Mouse (Mus musculus) hindbrain, postnatal 0 days (tissue): Measurements from ENCODE around the gene Il22ra2. TPM values are rescaled to one million over a fixed set of nuclear protein-coding genes. Genes with fewer than 3 reads are reported as not detected.
"Not testable (repeated sequence)": the region's sequence is repeated elsewhere in the genome, so short reads cannot be mapped to it uniquely, and the experiment has no call there.

ENCODE experiments used
- ATAC-seq: fragments of 200-750 bp; cut with Nextera tagmentation; 2 replicates; pipeline ENCODE4 v1.8.0; 2017; ENCODE audit warnings: mild to moderate bottlenecking, moderate TSS enrichment, moderate library complexity
- DNase-seq: peaks from one replicate; pipeline ENCODE4 v3.0.0-alpha.2; 2015; ENCODE audit warnings: low spot score
- H3K27ac ChIP-seq: fragments of 300-500 bp; sonication (generic); 2 replicates; pipeline ENCODE4 v1.5.1; 2014; ENCODE audit warnings: mild to moderate bottlenecking
- H3K27me3 ChIP-seq: fragments of 300-500 bp; sonication (generic); 2 replicates; pipeline ENCODE4 v1.6.1; 2014; ENCODE audit warnings: low read length, mixed read lengths; ENCODE audit not compliant: insufficient read depth
- H3K36me3 ChIP-seq: fragments of 300-500 bp; sonication (generic); 2 replicates; pipeline ENCODE4 v1.6.1; 2014; ENCODE audit warnings: low read length, mixed read lengths; ENCODE audit not compliant: insufficient read depth
- H3K4me1 ChIP-seq: fragments of 300-500 bp; sonication (generic); 2 replicates; pipeline ENCODE4 v1.6.1; 2014; ENCODE audit warnings: antibody characterized with exemption, low read length, mixed read lengths; ENCODE audit not compliant: insufficient read depth
- H3K4me2 ChIP-seq: fragments of 300-500 bp; sonication (generic); 2 replicates; pipeline ENCODE4 v1.6.1; 2014; ENCODE audit warnings: low read depth, mild to moderate bottlenecking, low read length, moderate library complexity, mixed read lengths
- H3K4me3 ChIP-seq: fragments of 300-500 bp; sonication (generic); 2 replicates; pipeline ENCODE4 v1.5.1; 2014; ENCODE audit warnings: low read length
- H3K9ac ChIP-seq: fragments of 300-500 bp; sonication (generic); replicated peaks from 2 replicates; pipeline ENCODE4 v1.6.1; 2014; ENCODE audit warnings: mild to moderate bottlenecking, low read length, moderate library complexity, mixed read lengths
- H3K9me3 ChIP-seq: fragments of 300-500 bp; sonication (generic); 2 replicates; pipeline ENCODE4 v1.6.1; 2016; ENCODE audit warnings: low read length, mixed read lengths
- CTCF ChIP-seq: IDR thresholded peaks from 2 replicates; pipeline ENCODE4 v1.5.1; 2016; ENCODE audit warnings: antibody characterized with exemption, control low read depth, low read depth
- WGBS: fragments of 180-500 bp; shearing (Covaris S2); extraction: QIAGEN DNeasy Blood & Tissue Kit; methylation state at CpG from one replicate; pipeline ENCODE4 v1.1.7; 2014; 5-methylcytosine and 5-hydroxymethylcytosine counted together
- polyA plus RNA-seq: library from polyadenylated mRNA; unstranded; fragments of >200 nt; fragmentation: Nextera tagmentation; extraction: Ambion mirVana; gene quantifications from 2 replicates; pipeline ENCODE4 v1.2.1, GENCODE M21; 2015
- total RNA-seq: library from RNA; depleted of rRNA; stranded (reverse); fragments of >200 nt; gene quantifications from 2 replicates; pipeline ENCODE4 v1.2.3, GENCODE M21; 2014

Gene Il22ra2
- total and polyA plus RNA-seq, 2 experiments from 2014 or later, result not detected

GRCm38 (mm10) chr10:19599331-19600092, 22.3 kb upstream of the Il22ra2 start:
- Histone ChIP-seq H3K4me1 (no peaks in the 10 kb centered on the region), H3K4me2 (no peak overlapping the region), H3K9ac (no peak overlapping the region), H3K36me3 (peaks cover 5% of the 10 kb centered on the region; the same call in 1 of the 2 replicates), H3K27me3 (no peaks in the 10 kb centered on the region), H3K9me3 (no peaks in the 10 kb centered on the region), H3K27ac (no peak overlapping the region), H3K4me3 (no peak overlapping the region)
- no peak for TF ChIP-seq CTCF
- WGBS, result 54% methylated on average over 6 of the region's 6 CpGs
- DNase-seq, result no peak
- ATAC-seq, result no peak

GRCm38 (mm10) chr10:19600093-19600420, 21.7 kb upstream of the Il22ra2 start:
- no peak for ATAC-seq
- H3K9ac ChIP-seq, result no peak overlapping the region
- no peak overlapping the region for H3K27ac ChIP-seq
- no peak overlapping the region for H3K4me3 ChIP-seq
- H3K4me2 ChIP-seq, result no peak overlapping the region
- DNase-seq, result peak; percentile 23
- peaks cover 5% of the 10 kb centered on the region; the same call in 1 of the 2 replicates for H3K36me3 ChIP-seq
- WGBS, result 44% methylated on average over 3 of the region's 3 CpGs
- no peaks in the 10 kb centered on the region for H3K27me3 ChIP-seq
- H3K4me1 ChIP-seq, result no peaks in the 10 kb centered on the region
- no peaks in the 10 kb centered on the region for H3K9me3 ChIP-seq
- no peak for TF ChIP-seq CTCF

- not testable (repeated sequence) for ATAC-seq, H3K9me3 ChIP-seq, H3K27ac ChIP-seq, DNase-seq, H3K4me1 ChIP-seq, H3K36me3 ChIP-seq, H3K4me3 ChIP-seq, H3K27me3 ChIP-seq, H3K9ac ChIP-seq, H3K4me2 ChIP-seq
- WGBS, result 29% methylated on average over 1 of the region's 1 CpGs
- TF ChIP-seq CTCF, result peak; percentile 60
Observed at GRCm38 (mm10) chr10:19601502-19601901, 20.3 kb upstream of the Il22ra2 start.

- no peak overlapping the region for H3K4me2 ChIP-seq
- WGBS, result 90% methylated on average over 6 of the region's 6 CpGs
- H3K27me3 ChIP-seq, result no peaks in the 10 kb centered on the region
- no peak for ATAC-seq
- TF ChIP-seq CTCF, result no peak
- peaks cover 18% of the 10 kb centered on the region; the same call in 1 of the 2 replicates for H3K36me3 ChIP-seq
- no peak overlapping the region for H3K27ac ChIP-seq
- H3K9ac ChIP-seq, result no peak overlapping the region
- DNase-seq, result no peak
- no peaks in the 10 kb centered on the region for H3K4me1 ChIP-seq
- H3K4me3 ChIP-seq, result no peak overlapping the region
- H3K9me3 ChIP-seq, result no peaks in the 10 kb centered on the region
Observed at GRCm38 (mm10) chr10:19603231-19603630, 18.6 kb upstream of the Il22ra2 start.

- Histone ChIP-seq H3K9ac (no peak overlapping the region), H3K4me3 (no peak overlapping the region), H3K36me3 (peaks cover 14% of the 10 kb centered on the region; the same call in 1 of the 2 replicates), H3K4me1 (no peaks in the 10 kb centered on the region), H3K9me3 (no peaks in the 10 kb centered on the region), H3K27me3 (no peaks in the 10 kb centered on the region), H3K4me2 (no peak overlapping the region), H3K27ac (no peak overlapping the region)
- DNase-seq, result no peak
- TF ChIP-seq CTCF, result no peak
- WGBS, result 36% methylated on average over 14 of the region's 14 CpGs
- 0 out of 2 replicates have a peak, but pooled peaks have one; percentile 29 for ATAC-seq
Observed at GRCm38 (mm10) chr10:19609125-19609524, 12.7 kb upstream of the Il22ra2 start.

- no peak for ATAC-seq
Observed at GRCm38 (mm10) chr10:19611616-19612015, 10.2 kb upstream of the Il22ra2 start.

GRCm38 (mm10) chr10:19613111-19613753, 8.6 kb upstream of the Il22ra2 start:
- 55% methylated on average over 7 of the region's 7 CpGs for WGBS
- H3K36me3 ChIP-seq, result no peaks in the 10 kb centered on the region
- no peak overlapping the region for H3K4me2 ChIP-seq
- ATAC-seq (no peak), DNase-seq (no peak)
- H3K27me3 ChIP-seq, result no peaks in the 10 kb centered on the region
- H3K27ac ChIP-seq, result no peak overlapping the region
- H3K4me1 ChIP-seq, result no peaks in the 10 kb centered on the region
- no peak for TF ChIP-seq CTCF
- H3K9ac ChIP-seq, result no peak overlapping the region
- H3K4me3 ChIP-seq, result no peak overlapping the region
- no peaks in the 10 kb centered on the region for H3K9me3 ChIP-seq

More at GRCm38 (mm10) chr10:19611616-19612015, 10.2 kb upstream of the Il22ra2 start:
- no peaks in the 10 kb centered on the region for H3K9me3 ChIP-seq
- H3K9ac ChIP-seq, result no peak overlapping the region
- no peaks in the 10 kb centered on the region for H3K27me3 ChIP-seq
- 59% methylated on average over 2 of the region's 2 CpGs for WGBS
- H3K36me3 ChIP-seq, result peaks cover 14% of the 10 kb centered on the region; the same call in 1 of the 2 replicates
- DNase-seq, result no peak
- no peak for TF ChIP-seq CTCF
- no peak overlapping the region for H3K4me3 ChIP-seq
- no peaks in the 10 kb centered on the region for H3K4me1 ChIP-seq
- no peak overlapping the region for H3K27ac ChIP-seq
- H3K4me2 ChIP-seq, result no peak overlapping the region
